Mouse (Mus musculus): ENCODE data around the gene Ltbp3. TPM values are rescaled to one million over a fixed set of nuclear protein-coding genes. Genes with fewer than 3 reads are reported as not detected.

The Ltbp3 gene
- polyA plus RNA-seq, 1 experiment from 2014 or later: 4.6 TPM

GRCm38 (mm10) chr19:5756991-5757636 lies 16.4 kb downstream of the Ltbp3 start:
- Histone ChIP-seq H3K4me2 (ENCODE audit: low read depth, low read length) (peak overlapping the region; percentile 19; the same call in 1 of the 2 replicates), H3K27ac (ENCODE audit: low read length) (no peak overlapping the region), H3K4me3 (ENCODE audit: low read depth, low read length) (no peak overlapping the region), H3K4me1 (ENCODE audit: control insufficient read depth, low read depth, low read length) (peaks cover 2% of the 10 kb centered on the region; the same call in 1 of the 2 replicates), H3K9me3 (replicated peaks; ENCODE audit: control insufficient read depth, low read length) (no peaks in the 10 kb centered on the region), H3K36me3 (ENCODE audit: control insufficient read depth, insufficient read depth) (no peaks in the 10 kb centered on the region; the same call in 1 of the 2 replicates), H3K27me3 (ENCODE audit: control insufficient read depth, insufficient read depth, low read depth, low read length) (peaks cover 46% of the 10 kb centered on the region), H3K9ac (ENCODE audit: low read depth, low read length) (0 out of 2 replicates have a peak overlapping the region, but pooled peaks have one; percentile 11)
- no peak for ATAC-seq (ENCODE audit: low read depth)
- 26% methylated on average over 35 of the region's 36 CpGs for WGBS (ENCODE audit: insufficient replicate concordance)

GRCm38 (mm10) chr19:5758878-5759403 lies 18.2 kb downstream of the Ltbp3 start:
- Histone ChIP-seq H3K4me3 (ENCODE audit: low read depth, low read length) (no peak overlapping the region), H3K27me3 (ENCODE audit: control insufficient read depth, insufficient read depth, low read depth, low read length) (peaks cover 31% of the 10 kb centered on the region), H3K36me3 (ENCODE audit: control insufficient read depth, insufficient read depth) (no peaks in the 10 kb centered on the region; the same call in none of the 2 replicates), H3K9me3 (replicated peaks; ENCODE audit: control insufficient read depth, low read length) (no peaks in the 10 kb centered on the region), H3K27ac (ENCODE audit: low read length) (no peak overlapping the region), H3K9ac (ENCODE audit: low read depth, low read length) (no peak overlapping the region), H3K4me1 (ENCODE audit: control insufficient read depth, low read depth, low read length) (peaks cover 2% of the 10 kb centered on the region; the same call in 1 of the 2 replicates), H3K4me2 (ENCODE audit: low read depth, low read length) (no peak overlapping the region)
- no peak for ATAC-seq (ENCODE audit: low read depth)
- WGBS (ENCODE audit: insufficient replicate concordance): 85% methylated on average over 14 of the region's 14 CpGs

- no peaks in the 10 kb centered on the region for H3K9me3 ChIP-seq (replicated peaks; ENCODE audit: control insufficient read depth, low read length)
- no peak overlapping the region for H3K9ac ChIP-seq (ENCODE audit: low read depth, low read length)
- H3K4me2 ChIP-seq (ENCODE audit: low read depth, low read length): no peak overlapping the region
- no peak for ATAC-seq (ENCODE audit: low read depth)
- H3K36me3 ChIP-seq (ENCODE audit: control insufficient read depth, insufficient read depth): peaks cover 10% of the 10 kb centered on the region
- no peak overlapping the region for H3K4me3 ChIP-seq (ENCODE audit: low read depth, low read length)
- no peaks in the 10 kb centered on the region for H3K27me3 ChIP-seq (ENCODE audit: control insufficient read depth, insufficient read depth, low read depth, low read length)
- no peaks in the 10 kb centered on the region for H3K4me1 ChIP-seq (ENCODE audit: control insufficient read depth, low read depth, low read length)
- 86% methylated on average over 6 of the region's 6 CpGs for WGBS (ENCODE audit: insufficient replicate concordance)
- H3K27ac ChIP-seq (ENCODE audit: low read length): no peak overlapping the region
These were observed 22.5 kb downstream of the Ltbp3 start for GRCm38 (mm10) chr19:5763163-5763562.

GRCm38 (mm10) chr19:5767271-5767670 lies 26.6 kb downstream of the Ltbp3 start:
- H3K36me3 ChIP-seq (ENCODE audit: control insufficient read depth, insufficient read depth): peaks cover 13% of the 10 kb centered on the region
- H3K4me1 ChIP-seq (ENCODE audit: control insufficient read depth, low read depth, low read length): peaks cover 13% of the 10 kb centered on the region
- H3K4me3 ChIP-seq (ENCODE audit: low read depth, low read length): no peak overlapping the region
- peaks cover 2% of the 10 kb centered on the region; the same call in 1 of the 2 replicates for H3K9me3 ChIP-seq (replicated peaks; ENCODE audit: control insufficient read depth, low read length)
- H3K9ac ChIP-seq (ENCODE audit: low read depth, low read length): no peak overlapping the region
- ATAC-seq (ENCODE audit: low read depth): no peak
- 71% methylated on average over 4 of the region's 4 CpGs for WGBS (ENCODE audit: insufficient replicate concordance)
- H3K27ac ChIP-seq (ENCODE audit: low read length): no peak overlapping the region
- H3K27me3 ChIP-seq (ENCODE audit: control insufficient read depth, insufficient read depth, low read depth, low read length): no peaks in the 10 kb centered on the region
- H3K4me2 ChIP-seq (ENCODE audit: low read depth, low read length): no peak overlapping the region

DNA sequence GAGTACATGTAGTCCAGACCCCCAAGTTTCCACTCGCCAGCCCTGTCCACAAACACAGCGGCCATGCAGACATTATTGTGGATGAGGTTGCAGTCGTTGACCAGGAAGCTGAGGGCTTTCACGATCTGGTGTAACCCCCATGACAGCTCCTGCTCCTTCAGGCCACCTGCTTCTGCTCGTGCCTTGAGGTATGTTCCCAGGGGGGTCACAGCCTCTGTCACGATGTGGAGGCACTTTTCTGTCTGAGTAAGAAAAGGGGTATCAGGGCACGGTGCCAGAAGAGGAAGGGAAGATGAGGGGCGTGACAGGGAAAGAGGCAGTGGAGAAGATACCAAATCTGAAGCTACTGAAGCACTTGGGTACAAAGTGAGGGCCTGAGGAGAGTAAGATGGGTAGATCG lies 29.6 kb downstream of the Ltbp3 start:
- 41% methylated on average over 9 of the region's 9 CpGs for WGBS (ENCODE audit: insufficient replicate concordance)
- Histone ChIP-seq H3K27ac (ENCODE audit: low read length) (peak overlapping the region; percentile 89; the same call in 1 of the 2 replicates), H3K36me3 (ENCODE audit: control insufficient read depth, insufficient read depth) (peaks cover 9% of the 10 kb centered on the region), H3K27me3 (ENCODE audit: control insufficient read depth, insufficient read depth, low read depth, low read length) (no peaks in the 10 kb centered on the region; the same call in 1 of the 2 replicates), H3K9me3 (replicated peaks; ENCODE audit: control insufficient read depth, low read length) (peaks cover 2% of the 10 kb centered on the region; the same call in 1 of the 2 replicates), H3K4me2 (ENCODE audit: low read depth, low read length) (peak overlapping the region; percentile 94), H3K9ac (ENCODE audit: low read depth, low read length) (peak overlapping the region; percentile 87), H3K4me1 (ENCODE audit: control insufficient read depth, low read depth, low read length) (peaks cover 13% of the 10 kb centered on the region), H3K4me3 (ENCODE audit: low read depth, low read length) (peak overlapping the region; percentile 87)
- ATAC-seq (ENCODE audit: low read depth): no peak

GRCm38 (mm10) chr19:5770925-5771860 lies 30.5 kb downstream of the Ltbp3 start, which contains the start of gene Scyl1:
Gene Scyl1 (minus strand): TSS chr19:5771419.
- H3K27ac ChIP-seq (ENCODE audit: low read length): peak within 1 kb of the TSS; percentile 89
- H3K36me3 ChIP-seq (ENCODE audit: control insufficient read depth, insufficient read depth): 0 out of 2 replicates have a peak, but pooled peaks cover 3% of the 10 kb centered on the region
- H3K9ac ChIP-seq (ENCODE audit: low read depth, low read length): peak within 1 kb of the TSS; percentile 87
- peak within 1 kb of the TSS; percentile 87 for H3K4me3 ChIP-seq (ENCODE audit: low read depth, low read length)
- peak; percentile 98 for ATAC-seq (ENCODE audit: low read depth)
- peaks cover 2% of the 10 kb centered on the region; the same call in 1 of the 2 replicates for H3K9me3 ChIP-seq (replicated peaks; ENCODE audit: control insufficient read depth, low read length)
- H3K4me1 ChIP-seq (ENCODE audit: control insufficient read depth, low read depth, low read length): peaks cover 13% of the 10 kb centered on the region
- H3K27me3 ChIP-seq (ENCODE audit: control insufficient read depth, insufficient read depth, low read depth, low read length): no peaks in the 10 kb centered on the region; the same call in 1 of the 2 replicates
- 1% methylated on average over 62 of the region's 64 CpGs for WGBS (ENCODE audit: insufficient replicate concordance)
- H3K4me2 ChIP-seq (ENCODE audit: low read depth, low read length): peak within 1 kb of the TSS; percentile 94

- no peaks in the 10 kb centered on the region for H3K9me3 ChIP-seq (replicated peaks; ENCODE audit: control insufficient read depth, low read length)
- no peak for ATAC-seq (ENCODE audit: low read depth)
- H3K9ac ChIP-seq (ENCODE audit: low read depth, low read length): no peak overlapping the region
- 68% methylated on average over 9 of the region's 9 CpGs for WGBS (ENCODE audit: insufficient replicate concordance)
- no peak overlapping the region for H3K27ac ChIP-seq (ENCODE audit: low read length)
- H3K4me1 ChIP-seq (ENCODE audit: control insufficient read depth, low read depth, low read length): no peaks in the 10 kb centered on the region
- H3K4me2 ChIP-seq (ENCODE audit: low read depth, low read length): no peak overlapping the region
- H3K36me3 ChIP-seq (ENCODE audit: control insufficient read depth, insufficient read depth): no peaks in the 10 kb centered on the region
- no peaks in the 10 kb centered on the region; the same call in 1 of the 2 replicates for H3K27me3 ChIP-seq (ENCODE audit: control insufficient read depth, insufficient read depth, low read depth, low read length)
- H3K4me3 ChIP-seq (ENCODE audit: low read depth, low read length): no peak overlapping the region
These were observed 36.8 kb downstream of the Ltbp3 start for GRCm38 (mm10) chr19:5777387-5778032.

DNA sequence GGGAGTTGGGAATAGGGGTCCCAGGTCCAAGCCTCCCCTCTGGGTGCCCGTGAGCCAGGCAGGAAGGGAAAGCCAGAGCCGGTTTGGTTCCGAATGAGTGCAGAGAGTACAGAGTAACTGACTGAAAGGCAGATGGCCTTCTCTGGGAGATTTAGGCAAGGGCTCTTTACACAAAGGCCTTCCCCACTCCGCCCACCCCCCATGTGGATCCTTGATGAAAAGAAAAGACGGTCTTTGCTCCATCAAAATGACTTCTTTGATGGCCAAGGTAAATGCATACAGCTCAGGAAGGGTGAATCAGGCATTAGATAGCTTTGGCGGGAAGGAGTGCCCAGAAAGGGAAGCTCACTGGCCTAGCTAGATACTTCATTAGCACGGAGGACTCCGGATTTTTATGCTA lies 37.6 kb downstream of the Ltbp3 start:
- Histone ChIP-seq H3K9ac (ENCODE audit: low read depth, low read length) (no peak overlapping the region), H3K9me3 (replicated peaks; ENCODE audit: control insufficient read depth, low read length) (no peaks in the 10 kb centered on the region), H3K4me3 (ENCODE audit: low read depth, low read length) (no peak overlapping the region), H3K4me1 (ENCODE audit: control insufficient read depth, low read depth, low read length) (no peaks in the 10 kb centered on the region), H3K36me3 (ENCODE audit: control insufficient read depth, insufficient read depth) (no peaks in the 10 kb centered on the region), H3K27ac (ENCODE audit: low read length) (no peak overlapping the region), H3K4me2 (ENCODE audit: low read depth, low read length) (no peak overlapping the region), H3K27me3 (ENCODE audit: control insufficient read depth, insufficient read depth, low read depth, low read length) (no peaks in the 10 kb centered on the region; the same call in 1 of the 2 replicates)
- ATAC-seq (ENCODE audit: low read depth): no peak
- 60% methylated on average over 8 of the region's 8 CpGs for WGBS (ENCODE audit: insufficient replicate concordance)

All from liver, embryonic 16.5 days (tissue).